Mouse (Mus musculus): ENCODE measurements at regions not wholly inside any gene's neighbourhood (a gene's known extent, or its start where the extent isn't known, plus 50 kb on each side); places are given as distances from the start of the nearest gene placed in this dataset.

DNA sequence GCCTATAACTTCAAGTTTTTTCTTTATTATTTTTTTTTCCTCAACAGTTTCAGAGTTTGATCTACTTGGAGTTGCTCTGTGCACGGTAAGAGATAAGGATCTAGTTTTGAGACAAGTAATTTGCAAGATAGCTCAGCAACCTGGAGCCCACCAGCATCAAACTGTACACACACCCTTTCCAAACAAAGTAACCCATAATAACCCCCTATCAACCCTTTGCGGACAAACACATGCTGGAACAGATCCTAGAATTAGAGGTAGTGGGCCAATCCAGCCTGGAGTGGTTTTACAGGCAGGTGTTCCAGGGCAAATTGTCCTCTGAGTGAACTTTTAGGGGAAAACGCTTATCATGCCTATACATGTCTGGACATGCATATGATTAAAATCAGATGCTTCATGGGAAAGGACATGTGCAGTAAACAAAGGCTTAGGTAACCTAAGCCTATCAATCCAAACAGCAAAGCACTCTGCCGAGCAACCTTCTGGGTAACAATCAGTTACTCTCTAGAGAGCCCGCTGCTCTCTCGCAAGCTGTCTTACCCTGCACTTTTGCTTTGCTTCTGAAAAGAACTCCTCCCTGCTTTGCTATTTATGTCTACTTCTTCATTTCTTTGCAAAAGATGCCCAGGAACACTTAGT lies 200.2 kb upstream of the Nabp1 start:
- no peak for TF ChIP-seq CTCF (IDR thresholded peaks at IDR 0.05; ENCODE audit: low read depth)
- TF ChIP-seq EP300 (IDR thresholded peaks at IDR 0.05; ENCODE audit: low read depth) = no peak
